Mouse (Mus musculus) limb, embryonic 11.5 days (tissue): ENCODE data around the gene Trappc3. TPM values are rescaled to one million over a fixed set of nuclear protein-coding genes. Genes with fewer than 3 reads are reported as not detected.
A peak's percentile ranks its signal among the peaks of the same experiment; 100 is the strongest.

Source experiments
- ATAC-seq: fragments of 200-750 bp; cut with Nextera tagmentation; 2 replicates; pipeline ENCODE4 v1.8.0; 2017; ENCODE audit warnings: low read depth; ENCODE audit not compliant: insufficient number of reproducible peaks, low FRiP score, low TSS enrichment
- DNase-seq: peaks from one replicate; pipeline ENCODE4 v3.0.0-alpha.2; 2015; ENCODE audit warnings: low spot score
- H3K27ac ChIP-seq: fragments of 300-500 bp; sonication (generic); replicated peaks from 2 replicates; pipeline ENCODE4 v1.5.1; 2014; ENCODE audit warnings: low read depth, mild to moderate bottlenecking, low read length
- H3K27me3 ChIP-seq: fragments of 300-500 bp; sonication (generic); 2 replicates; pipeline ENCODE4 v1.6.1; 2014; ENCODE audit warnings: mild to moderate bottlenecking, low read length, mixed read lengths; ENCODE audit not compliant: control insufficient read depth, insufficient read depth
- H3K36me3 ChIP-seq: fragments of 300-500 bp; sonication (generic); 2 replicates; pipeline ENCODE4 v1.6.1; 2014; ENCODE audit warnings: mild to moderate bottlenecking, low read length, moderate library complexity, mixed read lengths; ENCODE audit not compliant: control insufficient read depth, insufficient read depth
- H3K4me1 ChIP-seq: fragments of 300-500 bp; sonication (generic); 2 replicates; pipeline ENCODE4 v1.6.1; 2014; ENCODE audit warnings: low read length, mixed read lengths; ENCODE audit not compliant: control insufficient read depth, insufficient read depth
- H3K4me2 ChIP-seq: fragments of 300-500 bp; sonication (generic); 2 replicates; pipeline ENCODE4 v1.6.1; 2014; ENCODE audit warnings: low read depth, mild to moderate bottlenecking, moderate library complexity; ENCODE audit not compliant: severe bottlenecking
- H3K4me3 ChIP-seq: fragments of 300-500 bp; sonication (generic); 2 replicates; pipeline ENCODE4 v1.5.1; 2014; ENCODE audit warnings: low read depth, low read length
- H3K9ac ChIP-seq: fragments of 300-500 bp; sonication (generic); 2 replicates; pipeline ENCODE4 v1.6.1; 2014; ENCODE audit warnings: mild to moderate bottlenecking, low read length
- H3K9me3 ChIP-seq: fragments of 300-500 bp; sonication (generic); 2 replicates; pipeline ENCODE4 v1.6.1; 2016; ENCODE audit warnings: low read length; ENCODE audit not compliant: control insufficient read depth
- WGBS: fragments of 180-500 bp; shearing (Covaris S2); extraction: QIAGEN DNeasy Blood & Tissue Kit; methylation state at CpG from one replicate; pipeline ENCODE4 v1.1.7; 2014; 5-methylcytosine and 5-hydroxymethylcytosine counted together
- polyA plus RNA-seq: library from polyadenylated mRNA; unstranded; fragments of >200 nt; fragmentation: Nextera tagmentation; extraction: Ambion mirVana; gene quantifications from 2 replicates; pipeline ENCODE4 v1.2.1, GENCODE M21; 2014

The Trappc3 gene
- polyA plus RNA-seq, 1 experiment from 2014 or later = 25.0 TPM

DNA sequence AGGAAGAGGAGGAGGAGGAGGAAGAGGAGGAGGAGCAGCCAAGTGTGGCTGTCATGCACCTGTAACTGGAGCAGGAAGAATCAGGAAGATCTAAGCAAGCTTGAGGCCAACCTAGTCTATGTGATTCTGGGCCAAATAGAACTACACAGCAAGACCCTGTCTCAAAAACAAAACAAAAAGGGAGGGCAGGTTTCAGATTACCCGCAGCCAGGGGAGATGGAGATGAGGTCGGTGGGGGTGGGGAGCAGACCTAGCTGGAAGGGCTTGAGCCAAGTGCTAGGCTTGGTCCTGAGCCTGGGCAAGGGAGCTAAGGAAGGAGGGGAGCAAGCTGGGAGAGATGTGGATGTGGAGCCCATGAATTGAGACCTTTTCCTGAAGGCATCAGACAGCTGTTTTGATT, 44.7 kb downstream of the Trappc3 start:
- no peak overlapping the region for H3K4me3 ChIP-seq
- H3K9me3 ChIP-seq = no peaks in the 10 kb centered on the region
- no peak overlapping the region for H3K27ac ChIP-seq
- H3K27me3 ChIP-seq = peaks cover 8% of the 10 kb centered on the region
- H3K4me1 ChIP-seq = peaks cover 3% of the 10 kb centered on the region; the same call in 1 of the 2 replicates
- H3K36me3 ChIP-seq = no peaks in the 10 kb centered on the region
- H3K4me2 ChIP-seq = no peak overlapping the region
- H3K9ac ChIP-seq = no peak overlapping the region
- ATAC-seq (no peak), DNase-seq (no peak)
- whole genome bisulfite sequencing = 5% methylated on average over 2 of the region's 2 CpGs

GRCm38 (mm10) chr4:126309211-126309921, 47.2 kb downstream of the Trappc3 start:
- no peaks in the 10 kb centered on the region for H3K9me3 ChIP-seq
- peak overlapping the region; percentile 3; the same call in 1 of the 2 replicates for H3K4me3 ChIP-seq
- DNase-seq (no peak), ATAC-seq (peak; percentile 14; the same call in 1 of the 2 replicates)
- no peaks in the 10 kb centered on the region for H3K36me3 ChIP-seq
- no peaks in the 10 kb centered on the region for H3K27me3 ChIP-seq
- peak overlapping the region; percentile 30 for H3K4me2 ChIP-seq
- no peak overlapping the region for H3K9ac ChIP-seq
- WGBS = 14% methylated on average over 20 of the region's 20 CpGs
- no peaks in the 10 kb centered on the region for H3K4me1 ChIP-seq
- H3K27ac ChIP-seq = no peak overlapping the region

GRCm38 (mm10) chr4:126309922-126310309, 47.8 kb downstream of the Trappc3 start:
- 0% methylated on average over 7 of the region's 7 CpGs for WGBS
- Histone ChIP-seq H3K36me3 (no peaks in the 10 kb centered on the region; the same call in 1 of the 2 replicates), H3K4me3 (peak overlapping the region; percentile 3; the same call in 1 of the 2 replicates), H3K4me2 (peak overlapping the region; percentile 30), H3K27me3 (no peaks in the 10 kb centered on the region), H3K27ac (no peak overlapping the region), H3K9me3 (no peaks in the 10 kb centered on the region), H3K4me1 (0 out of 2 replicates have a peak, but pooled peaks cover 1% of the 10 kb centered on the region), H3K9ac (no peak overlapping the region)
- peak; percentile 99 for DNase-seq
- ATAC-seq = peak; percentile 69

DNA sequence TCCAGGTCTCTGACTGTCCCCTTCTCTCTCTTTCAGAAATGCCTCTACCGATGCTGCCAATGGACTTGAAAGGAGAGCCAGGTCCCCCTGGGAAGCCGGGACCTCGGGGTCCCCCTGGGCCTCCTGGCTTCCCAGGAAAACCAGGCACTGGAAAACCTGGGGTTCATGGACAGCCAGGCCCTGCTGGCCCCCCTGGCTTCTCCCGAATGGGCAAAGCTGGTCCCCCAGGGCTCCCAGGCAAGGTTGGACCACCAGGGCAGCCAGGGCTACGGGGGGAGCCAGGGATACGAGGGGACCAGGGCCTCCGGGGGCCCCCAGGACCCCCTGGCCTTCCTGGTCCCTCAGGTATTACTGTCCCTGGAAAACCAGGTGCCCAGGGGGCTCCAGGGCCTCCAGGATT, 48.2 kb downstream of the Trappc3 start:
- WGBS = 80% methylated on average over 7 of the region's 7 CpGs
- H3K4me1 ChIP-seq = 0 out of 2 replicates have a peak, but pooled peaks cover 2% of the 10 kb centered on the region
- H3K4me2 ChIP-seq = no peak overlapping the region
- no peak overlapping the region for H3K9ac ChIP-seq
- H3K27me3 ChIP-seq = no peaks in the 10 kb centered on the region
- ATAC-seq (no peak), DNase-seq (no peak)
- no peak overlapping the region for H3K27ac ChIP-seq
- H3K9me3 ChIP-seq = no peaks in the 10 kb centered on the region
- no peak overlapping the region for H3K4me3 ChIP-seq
- no peaks in the 10 kb centered on the region; the same call in none of the 2 replicates for H3K36me3 ChIP-seq

DNA sequence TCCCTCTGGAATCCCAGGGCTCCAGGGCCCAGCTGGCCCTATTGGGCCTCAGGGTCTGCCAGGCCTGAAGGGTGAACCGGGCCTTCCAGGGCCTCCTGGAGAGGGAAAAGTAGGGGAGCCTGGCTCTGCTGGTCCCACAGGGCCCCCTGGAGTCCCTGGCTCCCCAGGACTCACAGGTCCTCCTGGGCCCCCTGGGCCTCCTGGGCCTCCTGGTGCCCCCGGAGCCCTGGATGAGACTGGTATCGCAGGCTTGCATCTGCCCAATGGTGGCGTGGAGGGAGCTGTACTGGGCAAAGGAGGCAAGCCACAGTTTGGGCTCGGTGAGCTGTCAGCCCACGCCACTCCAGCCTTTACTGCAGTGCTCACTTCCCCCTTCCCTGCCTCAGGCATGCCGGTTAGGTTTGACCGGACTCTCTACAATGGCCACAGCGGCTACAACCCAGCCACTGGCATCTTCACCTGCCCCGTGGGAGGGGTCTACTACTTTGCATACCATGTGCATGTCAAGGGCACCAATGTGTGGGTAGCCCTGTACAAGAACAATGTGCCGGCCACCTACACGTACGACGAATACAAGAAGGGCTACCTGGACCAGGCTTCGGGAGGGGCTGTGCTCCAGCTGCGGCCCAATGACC, 49.6 kb downstream of the Trappc3 start:
- 0 out of 2 replicates have a peak, but pooled peaks cover 2% of the 10 kb centered on the region for H3K4me1 ChIP-seq
- peaks cover 12% of the 10 kb centered on the region for H3K36me3 ChIP-seq
- 89% methylated on average over 16 of the region's 16 CpGs for WGBS
- no peak overlapping the region for H3K4me2 ChIP-seq
- H3K9ac ChIP-seq = no peak overlapping the region
- DNase-seq (no peak), ATAC-seq (no peak)
- no peaks in the 10 kb centered on the region for H3K27me3 ChIP-seq
- no peak overlapping the region for H3K4me3 ChIP-seq
- H3K9me3 ChIP-seq = no peaks in the 10 kb centered on the region
- H3K27ac ChIP-seq = no peak overlapping the region

DNA sequence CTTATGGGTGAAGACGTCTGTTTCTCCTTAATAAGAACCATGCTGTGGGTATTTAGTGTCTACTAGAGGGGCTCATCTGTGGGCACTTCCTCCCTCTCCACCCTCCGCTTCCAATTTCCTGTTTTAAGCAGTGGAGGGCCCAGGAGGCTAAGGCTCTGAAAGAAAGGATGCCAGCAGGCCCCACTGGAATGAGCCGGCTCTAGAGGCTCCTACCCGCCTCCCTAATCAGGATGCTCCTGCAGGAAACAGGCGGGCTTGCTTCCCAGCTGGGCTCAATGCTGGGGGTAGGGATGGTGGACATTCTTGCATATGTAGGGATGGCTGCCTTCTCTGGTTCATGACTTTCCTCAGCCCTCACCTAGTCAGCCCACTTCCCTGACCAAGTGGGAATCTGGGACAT, 51.1 kb downstream of the Trappc3 start:
- Histone ChIP-seq H3K4me3 (no peak overlapping the region), H3K36me3 (peaks cover 19% of the 10 kb centered on the region), H3K27me3 (no peaks in the 10 kb centered on the region), H3K4me2 (no peak overlapping the region), H3K9me3 (no peaks in the 10 kb centered on the region), H3K27ac (no peak overlapping the region), H3K9ac (no peak overlapping the region), H3K4me1 (0 out of 2 replicates have a peak, but pooled peaks cover 2% of the 10 kb centered on the region)
- ATAC-seq (no peak), DNase-seq (no peak)
- WGBS = 25% methylated on average over 5 of the region's 5 CpGs

DNA sequence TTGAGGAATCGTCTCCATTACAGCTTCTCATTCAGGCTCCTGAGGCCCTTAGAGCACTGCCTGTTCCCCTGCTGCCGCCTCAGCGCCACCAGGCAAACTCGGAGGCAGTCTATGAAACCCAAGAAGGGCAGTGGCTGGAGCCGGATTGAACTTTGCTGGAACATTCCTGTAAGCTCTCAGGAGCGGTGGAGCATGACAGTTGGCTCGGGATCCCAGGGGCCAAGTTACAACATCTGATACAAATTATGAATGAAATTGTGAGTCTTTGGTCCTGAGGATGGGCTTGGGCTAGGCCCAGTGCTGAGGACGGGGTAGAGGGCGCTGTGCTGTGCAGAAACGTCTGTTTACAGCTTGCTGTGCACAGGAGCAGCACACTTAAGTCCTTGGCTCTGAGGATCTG, 52.3 kb downstream of the Trappc3 start:
- no peak overlapping the region for H3K4me3 ChIP-seq
- no peak overlapping the region for H3K27ac ChIP-seq
- 54% methylated on average over 10 of the region's 10 CpGs for WGBS
- no peak overlapping the region for H3K4me2 ChIP-seq
- DNase-seq (peak; percentile 40), ATAC-seq (no peak)
- H3K27me3 ChIP-seq = no peaks in the 10 kb centered on the region
- peaks cover 20% of the 10 kb centered on the region for H3K36me3 ChIP-seq
- H3K9me3 ChIP-seq = no peaks in the 10 kb centered on the region
- H3K9ac ChIP-seq = no peak overlapping the region
- 0 out of 2 replicates have a peak, but pooled peaks cover 2% of the 10 kb centered on the region for H3K4me1 ChIP-seq

DNA sequence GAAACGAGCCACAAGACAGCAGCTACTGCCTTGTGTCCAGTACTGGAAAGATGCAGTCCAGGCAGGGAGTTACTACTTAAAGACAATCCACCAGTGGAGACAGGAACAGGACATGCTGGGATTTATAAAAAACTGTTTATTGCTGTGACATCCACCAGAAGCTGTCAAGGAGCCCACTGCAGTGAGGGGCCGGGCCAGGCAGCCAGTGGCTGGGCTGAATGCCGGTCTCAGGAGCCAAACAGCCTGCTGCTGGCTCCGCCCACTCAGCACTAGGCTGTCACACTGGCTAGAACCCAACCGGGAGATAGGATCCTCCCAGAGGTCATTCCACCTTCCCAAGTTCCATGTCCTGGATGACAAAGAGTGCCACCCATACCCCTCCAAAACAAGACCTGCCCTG, 53.8 kb downstream of the Trappc3 start:
- no peak for DNase-seq
- no peak for ATAC-seq
- Histone ChIP-seq H3K9ac (no peak overlapping the region), H3K27ac (no peak overlapping the region), H3K4me2 (no peak overlapping the region), H3K9me3 (no peaks in the 10 kb centered on the region), H3K4me3 (no peak overlapping the region), H3K27me3 (no peaks in the 10 kb centered on the region), H3K36me3 (peaks cover 20% of the 10 kb centered on the region), H3K4me1 (peaks cover 8% of the 10 kb centered on the region)
- WGBS = 49% methylated on average over 5 of the region's 5 CpGs
